Mouse (Mus musculus) myocyte (in vitro differentiated cells): Measurements from ENCODE around the gene Lrrc27.

Experiments
- CEBPB ChIP-seq: IDR thresholded peaks from 2 replicates; pipeline ENCODE4 v1.6.1; 2011; ENCODE audit warnings: mild to moderate bottlenecking, moderate library complexity; ENCODE audit not compliant: poor library complexity, insufficient read depth, severe bottlenecking
- E2F4 ChIP-seq: IDR thresholded peaks from one replicate; pipeline ENCODE4 v1.6.1; 2011; ENCODE audit warnings: mild to moderate bottlenecking, control low read depth, moderate library complexity; ENCODE audit not compliant: insufficient read depth
- MAX ChIP-seq: IDR thresholded peaks from one replicate; pipeline ENCODE4 v1.6.1; 2011; ENCODE audit warnings: low read depth, mild to moderate bottlenecking, control low read depth
- MYOD1 ChIP-seq, 3 experiments: IDR thresholded peaks; one replicate each; pipeline ENCODE4 v1.6.1; 2011; ENCODE audit warnings: control low read depth in 2 of 3, low read depth in 2 of 3, mild to moderate bottlenecking in 2 of 3, moderate library complexity in 1 of 3; ENCODE audit not compliant: insufficient read length in 2 of 3, control insufficient read depth in 1 of 3
- MYOG ChIP-seq, 3 experiments: IDR thresholded peaks; one replicate each; pipeline ENCODE4 v1.6.1; 2011; ENCODE audit warnings: control low read depth in 2 of 3, low read depth in 2 of 3, mild to moderate bottlenecking in 2 of 3; ENCODE audit not compliant: insufficient read length in 2 of 3, control insufficient read depth in 1 of 3, insufficient read depth in 1 of 3
- POLR2A ChIP-seq: IDR thresholded peaks from one replicate; pipeline ENCODE4 v1.6.1; 2011; ENCODE audit warnings: low read depth, mild to moderate bottlenecking, control low read depth, moderate library complexity; ENCODE audit not compliant: insufficient read length
- POLR2AphosphoS2 ChIP-seq: IDR thresholded peaks from one replicate; pipeline ENCODE4 v1.6.1; 2011; ENCODE audit warnings: low read depth, control low read depth; ENCODE audit not compliant: insufficient read length
- USF1 ChIP-seq: IDR thresholded peaks from one replicate; pipeline ENCODE4 v1.6.1; 2011; ENCODE audit warnings: low read depth, mild to moderate bottlenecking, control low read depth, moderate library complexity

GRCm38 (mm10) chr7:139277536-139277935, 64.7 kb downstream of the Lrrc27 start:
- no peak for TF ChIP-seq POLR2AphosphoS2
- TF ChIP-seq CEBPB: no peak
- no peak for TF ChIP-seq MAX
- no peak for TF ChIP-seq POLR2A
- TF ChIP-seq E2F4: no peak
- TF ChIP-seq USF1: no peak
- TF ChIP-seq MYOG (IDR thresholded peaks at IDR 0.05; ENCODE audit: control insufficient read depth in 1 of 3, insufficient read depth in 1 of 3, insufficient read length in 2 of 3, low read depth in 2 of 3): no peak
- TF ChIP-seq MYOD1 (IDR thresholded peaks at IDR 0.05; ENCODE audit: control insufficient read depth in 1 of 3, insufficient read length in 2 of 3, low read depth in 2 of 3): no peak
